Mouse (Mus musculus) hindbrain, embryonic 14.5 days (tissue): ENCODE measurements around the gene Traf2. TPM values are rescaled to one million over a fixed set of nuclear protein-coding genes. Genes with fewer than 3 reads are reported as not detected.

ENCODE experiments used
- ATAC-seq: fragments of 200-750 bp; cut with Nextera tagmentation; 2 replicates; pipeline ENCODE4 v1.8.0; 2017; ENCODE audit warnings: moderate number of reproducible peaks, mild to moderate bottlenecking, moderate TSS enrichment, moderate library complexity; ENCODE audit not compliant: low FRiP score
- DNase-seq: peaks from one replicate; pipeline ENCODE4 v3.0.0-alpha.2; 2015; ENCODE audit warnings: low spot score
- H3K27ac ChIP-seq: fragments of 300-500 bp; sonication (generic); 2 replicates; pipeline ENCODE4 v1.5.1; 2014; ENCODE audit warnings: mild to moderate bottlenecking, moderate library complexity
- H3K27me3 ChIP-seq: fragments of 300-500 bp; sonication (generic); 2 replicates; pipeline ENCODE4 v1.6.1; 2014; ENCODE audit warnings: mild to moderate bottlenecking, low read length, mixed read lengths; ENCODE audit not compliant: control insufficient read depth, insufficient read depth
- H3K36me3 ChIP-seq: fragments of 300-500 bp; sonication (generic); replicated peaks from 2 replicates; pipeline ENCODE4 v1.6.1; 2014; ENCODE audit not compliant: control insufficient read depth, insufficient read depth
- H3K4me1 ChIP-seq: fragments of 300-500 bp; sonication (generic); replicated peaks from 2 replicates; pipeline ENCODE4 v1.6.1; 2014; ENCODE audit warnings: antibody characterized with exemption, low read length, mixed read lengths; ENCODE audit not compliant: control insufficient read depth, insufficient read depth
- H3K4me2 ChIP-seq: fragments of 300-500 bp; sonication (generic); replicated peaks from 2 replicates; pipeline ENCODE4 v1.6.1; 2014; ENCODE audit warnings: mild to moderate bottlenecking, moderate library complexity
- H3K4me3 ChIP-seq: fragments of 300-500 bp; sonication (generic); replicated peaks from 2 replicates; pipeline ENCODE4 v1.5.1; 2014; ENCODE audit warnings: mild to moderate bottlenecking, low read length
- H3K9ac ChIP-seq: fragments of 300-500 bp; sonication (generic); 2 replicates; pipeline ENCODE4 v1.6.1; 2014
- H3K9me3 ChIP-seq: fragments of 300-500 bp; sonication (generic); 2 replicates; pipeline ENCODE4 v1.6.1; 2016; ENCODE audit warnings: low read length; ENCODE audit not compliant: control insufficient read depth
- WGBS: fragments of 180-500 bp; shearing (Covaris S2); extraction: QIAGEN DNeasy Blood & Tissue Kit; methylation state at CpG from one replicate; pipeline ENCODE4 v1.1.7; 2014; 5-methylcytosine and 5-hydroxymethylcytosine counted together
- polyA plus RNA-seq: library from polyadenylated mRNA; unstranded; fragments of >200 nt; fragmentation: Nextera tagmentation; extraction: Ambion mirVana; gene quantifications from 2 replicates; pipeline ENCODE4 v1.2.1, GENCODE M21; 2014

Traf2 gene
- polyA plus RNA-seq, 1 experiment from 2014 or later, result 15.6 TPM

DNA sequence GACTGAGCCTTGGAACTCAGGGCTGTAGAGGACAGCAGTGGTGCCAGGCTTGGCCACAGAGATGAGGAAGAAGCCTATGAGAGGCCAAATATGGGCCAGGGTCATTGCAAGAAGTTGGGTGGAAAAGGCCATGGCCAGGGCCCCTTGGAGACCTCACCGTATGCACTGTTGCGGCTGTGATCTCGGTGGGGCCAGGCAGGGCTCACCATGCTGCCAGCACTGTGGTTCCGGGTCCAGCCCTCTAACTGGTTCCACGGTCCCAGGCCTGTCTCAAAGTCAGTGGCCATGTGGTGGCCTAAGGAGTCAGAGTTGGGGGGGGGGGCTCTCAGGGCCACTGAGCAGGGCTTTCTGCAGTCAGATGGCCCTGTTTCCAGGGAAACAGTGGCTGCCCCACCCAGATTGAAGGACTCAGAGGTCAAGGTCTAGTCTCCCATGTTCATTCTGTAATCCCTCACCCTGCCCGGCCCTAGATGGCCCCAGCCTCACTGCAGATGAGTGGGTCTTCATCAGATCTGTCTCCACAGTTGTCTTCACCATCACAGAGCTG lies 21.8 kb upstream of the Traf2 start:
- Histone ChIP-seq H3K4me1 (peaks cover 6% of the 10 kb centered on the region), H3K27ac (no peak overlapping the region), H3K9me3 (no peaks in the 10 kb centered on the region), H3K27me3 (no peaks in the 10 kb centered on the region), H3K4me2 (no peak overlapping the region), H3K4me3 (no peak overlapping the region), H3K36me3 (peaks cover 51% of the 10 kb centered on the region), H3K9ac (no peak overlapping the region)
- DNase-seq, result no peak
- no peak for ATAC-seq
- 83% methylated on average over 6 of the region's 6 CpGs for WGBS

- Histone ChIP-seq H3K4me1 (no peaks in the 10 kb centered on the region), H3K27me3 (no peaks in the 10 kb centered on the region), H3K4me2 (no peak overlapping the region), H3K9ac (no peak overlapping the region), H3K4me3 (no peak overlapping the region), H3K9me3 (no peaks in the 10 kb centered on the region), H3K36me3 (peaks cover 71% of the 10 kb centered on the region), H3K27ac (no peak overlapping the region)
- 84% methylated on average over 6 of the region's 6 CpGs for WGBS
- no peak for ATAC-seq
- no peak for DNase-seq
Measured at GRCm38 (mm10) chr2:25566558-25566957, 19.8 kb upstream of the Traf2 start.

DNA sequence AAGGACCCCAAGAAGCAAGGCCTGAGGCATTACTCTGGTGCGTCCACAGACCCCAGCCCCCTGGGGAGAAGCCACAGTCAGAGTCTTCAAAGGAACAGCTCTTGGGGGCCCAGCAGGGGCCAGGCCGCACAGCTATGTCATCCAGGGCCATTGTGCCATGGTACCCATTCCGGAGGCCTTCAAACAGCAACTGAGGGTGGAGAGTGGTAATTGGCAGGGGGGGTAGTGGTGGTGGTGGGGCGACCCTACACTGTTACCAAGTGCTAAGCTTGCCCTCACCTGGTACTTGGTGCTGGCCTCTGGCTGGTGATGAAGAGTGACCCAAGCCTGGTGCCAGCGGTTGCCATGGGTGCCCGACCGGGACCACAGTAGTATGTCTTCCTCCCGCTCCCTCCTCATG lies 19.0 kb upstream of the Traf2 start:
- DNase-seq (no peak), ATAC-seq (no peak)
- Histone ChIP-seq H3K36me3 (peaks cover 79% of the 10 kb centered on the region), H3K9me3 (no peaks in the 10 kb centered on the region), H3K4me1 (no peaks in the 10 kb centered on the region), H3K27ac (no peak overlapping the region), H3K4me3 (no peak overlapping the region), H3K27me3 (no peaks in the 10 kb centered on the region), H3K9ac (no peak overlapping the region), H3K4me2 (no peak overlapping the region)
- WGBS, result 80% methylated on average over 8 of the region's 8 CpGs

GRCm38 (mm10) chr2:25561946-25562345 lies 15.2 kb upstream of the Traf2 start:
- Histone ChIP-seq H3K4me1 (peaks cover 15% of the 10 kb centered on the region), H3K4me3 (no peak overlapping the region), H3K27ac (no peak overlapping the region), H3K9me3 (no peaks in the 10 kb centered on the region), H3K4me2 (no peak overlapping the region), H3K36me3 (peaks cover 63% of the 10 kb centered on the region), H3K9ac (no peak overlapping the region), H3K27me3 (no peaks in the 10 kb centered on the region)
- no peak for DNase-seq
- ATAC-seq, result no peak
- 84% methylated on average over 9 of the region's 9 CpGs for WGBS

GRCm38 (mm10) chr2:25560551-25560950 lies 13.8 kb upstream of the Traf2 start:
- Histone ChIP-seq H3K4me2 (no peak overlapping the region), H3K9me3 (no peaks in the 10 kb centered on the region), H3K36me3 (peaks cover 57% of the 10 kb centered on the region), H3K4me1 (peaks cover 20% of the 10 kb centered on the region), H3K9ac (no peak overlapping the region), H3K27ac (no peak overlapping the region), H3K27me3 (no peaks in the 10 kb centered on the region), H3K4me3 (no peak overlapping the region)
- WGBS, result 96% methylated on average over 8 of the region's 8 CpGs
- ATAC-seq, result no peak
- no peak for DNase-seq

DNA sequence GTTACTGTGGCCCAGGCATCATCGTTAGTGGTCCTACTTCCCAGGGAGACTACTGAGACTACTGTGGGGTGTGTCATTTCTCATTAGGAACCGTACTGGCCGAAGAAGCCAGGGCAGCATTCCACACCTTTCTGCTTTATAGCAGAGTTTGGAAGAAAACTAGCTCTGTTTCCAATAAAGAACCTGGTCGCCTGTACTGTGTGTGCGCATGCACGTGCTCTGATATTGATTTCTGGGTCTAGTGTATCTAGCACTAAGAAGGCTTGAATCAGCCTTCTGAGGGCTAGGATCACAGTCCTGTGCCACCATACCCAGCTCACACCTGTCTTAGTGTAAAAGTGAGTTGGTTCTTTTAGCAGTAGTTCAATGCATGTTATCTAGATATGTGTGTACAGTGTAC lies 12.0 kb upstream of the Traf2 start:
- Histone ChIP-seq H3K27ac (no peak overlapping the region), H3K9me3 (no peaks in the 10 kb centered on the region), H3K4me2 (peak overlapping the region; percentile 98), H3K9ac (peak overlapping the region; percentile 99), H3K36me3 (peaks cover 39% of the 10 kb centered on the region), H3K4me1 (peaks cover 20% of the 10 kb centered on the region), H3K27me3 (no peaks in the 10 kb centered on the region), H3K4me3 (peak overlapping the region; percentile 96)
- DNase-seq (no peak), ATAC-seq (no peak)
- 76% methylated on average over 6 of the region's 6 CpGs for WGBS

DNA sequence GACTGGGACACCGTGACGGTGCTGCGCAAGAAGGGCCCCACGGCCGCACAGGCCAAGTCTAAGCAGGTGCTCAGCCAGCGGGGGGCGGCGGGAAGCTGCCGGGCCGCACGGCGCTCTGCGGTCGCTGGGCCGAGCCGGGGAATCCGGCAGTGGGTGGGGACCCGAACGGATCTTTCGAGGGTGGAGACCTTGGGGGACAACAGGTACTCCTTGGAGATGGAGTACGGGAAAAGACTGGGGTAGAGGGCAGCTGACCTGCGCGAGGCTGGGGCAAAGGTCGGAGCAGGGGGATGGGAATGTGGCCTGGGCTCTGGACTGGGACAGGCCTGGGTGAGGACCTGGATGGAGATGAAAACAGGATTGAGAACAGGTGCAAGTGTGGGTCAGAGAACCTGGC lies 11.2 kb upstream of the Traf2 start:
- Histone ChIP-seq H3K4me1 (peaks cover 20% of the 10 kb centered on the region), H3K4me2 (peak overlapping the region; percentile 98), H3K9me3 (no peaks in the 10 kb centered on the region), H3K4me3 (peak overlapping the region; percentile 96), H3K36me3 (peaks cover 31% of the 10 kb centered on the region), H3K27me3 (no peaks in the 10 kb centered on the region), H3K27ac (peak overlapping the region; percentile 72), H3K9ac (peak overlapping the region; percentile 99)
- ATAC-seq (peak; percentile 26; the same call in 1 of the 2 replicates), DNase-seq (no peak)
- WGBS, result 3% methylated on average over 24 of the region's 24 CpGs

DNA sequence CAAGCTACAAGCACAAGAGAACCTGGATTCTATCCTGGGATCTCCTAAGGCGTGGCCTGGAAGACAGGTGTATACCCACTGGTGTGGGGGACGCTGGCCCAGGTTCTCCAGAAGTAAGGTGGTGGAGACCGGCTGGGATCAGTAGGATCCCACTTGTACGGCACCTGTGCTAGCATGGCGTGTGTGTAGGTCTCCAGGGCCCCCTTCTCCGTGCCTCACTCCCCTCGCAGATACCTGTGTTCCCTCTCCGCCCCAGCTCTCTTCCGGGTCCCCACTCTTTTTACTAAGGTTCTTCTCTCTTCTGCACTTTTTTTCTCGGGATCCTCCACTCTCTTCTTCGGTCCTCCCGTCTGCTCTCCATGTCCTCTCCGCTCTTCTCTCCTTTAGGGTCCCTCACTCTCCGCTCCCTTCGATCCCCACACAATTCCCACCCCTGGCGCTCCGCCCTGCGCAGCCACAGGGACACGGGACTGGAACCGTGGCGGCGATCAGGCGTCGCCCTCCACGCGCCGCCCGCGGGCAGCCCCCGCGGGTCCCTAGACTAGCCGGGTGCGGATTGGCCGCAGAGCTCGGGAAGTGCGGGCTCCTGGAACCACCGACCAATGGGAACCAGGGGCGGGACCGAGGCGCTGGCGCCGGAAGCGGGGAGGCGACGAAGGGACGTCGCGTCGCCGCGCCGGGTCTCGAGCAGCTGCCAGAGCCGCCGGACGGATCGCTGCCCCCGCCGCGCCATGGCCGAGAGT lies 10.7 kb upstream of the Traf2 start, which contains the start of gene Edf1:
Edf1 (plus strand) TSS at position 627 of the 743 bp plus-strand sequence.
- Histone ChIP-seq H3K27me3 (no peaks in the 10 kb centered on the region), H3K4me1 (peaks cover 20% of the 10 kb centered on the region), H3K4me3 (peak within 1 kb of the TSS; percentile 96), H3K4me2 (peak within 1 kb of the TSS; percentile 98), H3K9me3 (no peaks in the 10 kb centered on the region), H3K9ac (peak within 1 kb of the TSS; percentile 99), H3K36me3 (peaks cover 25% of the 10 kb centered on the region), H3K27ac (peak within 1 kb of the TSS; percentile 78)
- DNase-seq (peak; percentile 93), ATAC-seq (peak; percentile 98)
- under 1% methylated on average over 61 of the region's 61 CpGs for WGBS

DNA sequence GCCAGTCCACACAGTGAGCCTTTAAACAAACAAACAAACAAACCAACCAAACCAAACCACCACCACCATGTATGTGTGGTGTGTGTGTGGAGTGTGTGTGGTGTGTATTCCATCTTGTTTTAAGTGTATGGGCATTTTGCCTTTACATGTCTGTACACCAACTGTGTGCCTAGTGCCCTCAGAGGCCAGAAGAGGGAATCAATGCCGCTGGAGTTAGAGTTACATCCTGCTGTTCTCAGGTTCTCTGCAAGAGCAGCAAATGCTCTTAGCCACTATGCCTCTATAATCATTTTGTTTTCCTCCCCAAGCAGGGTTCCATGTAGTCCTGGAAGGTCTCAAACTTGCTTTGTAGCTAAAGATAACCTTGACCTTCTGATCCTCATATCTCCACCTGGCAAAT lies 9.6 kb upstream of the Traf2 start:
- H3K4me1 ChIP-seq, result peaks cover 20% of the 10 kb centered on the region
- H3K9me3 ChIP-seq, result no peaks in the 10 kb centered on the region
- H3K4me2 ChIP-seq, result no peak overlapping the region
- ATAC-seq (no peak), DNase-seq (no peak)
- H3K4me3 ChIP-seq, result no peak overlapping the region
- peaks cover 14% of the 10 kb centered on the region for H3K36me3 ChIP-seq
- no peak overlapping the region for H3K27ac ChIP-seq
- no peaks in the 10 kb centered on the region for H3K27me3 ChIP-seq
- no peak overlapping the region for H3K9ac ChIP-seq
- WGBS, result 63% methylated on average over 1 of the region's 1 CpGs
